Mouse (Mus musculus): ENCODE results near the gene Tsga10. TPM values are rescaled to one million over a fixed set of nuclear protein-coding genes. Genes with fewer than 3 reads are reported as not detected.

Tsga10 gene
- 10.7 TPM for polyA plus RNA-seq (2015; fragmentation: Illumina TruSeq; extraction: RNeasy Lipid Tissue Mini Kit (QIAGEN cat#74804); ENCODE audit: insufficient read depth, low replicate concordance)

GRCm38 (mm10) chr1:37866286-37866685 is at the start of gene Tsga10:
Gene Tsga10 (minus strand): TSS chr1:37866429.

GRCm38 (mm10) chr1:37890025-37890652 is 23.9 kb upstream of the Tsga10 start, which contains the start of the genes Mitd1 and Mrpl30:
Gene Mitd1 (minus strand): TSS chr1:37890411.
Gene Mrpl30 (plus strand): TSS chr1:37890477.

DNA sequence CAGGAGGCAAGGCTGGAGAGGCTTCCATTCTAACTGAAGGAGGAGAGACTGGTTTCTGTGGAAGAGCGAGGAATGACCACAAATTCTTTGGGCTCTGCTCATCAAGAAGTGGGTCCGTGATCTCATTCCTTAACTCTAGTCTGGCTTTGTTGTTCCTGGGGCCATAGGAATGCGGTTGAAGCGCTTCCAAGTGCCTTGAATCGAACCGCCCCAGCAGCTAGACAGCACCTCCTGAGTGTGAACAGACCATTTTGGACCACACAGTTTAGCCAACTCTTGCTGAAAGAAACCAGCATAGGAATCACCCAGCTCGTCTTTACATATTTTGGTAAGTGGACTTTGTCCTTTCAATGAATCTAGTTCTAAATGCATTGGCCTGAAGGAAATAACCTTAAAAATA is 5.5 kb upstream of the Tsga10 start, which contains the start of gene Lipt1:
Gene Lipt1 (plus strand): TSS at position 35 of the 400 bp plus-strand sequence.

DNA sequence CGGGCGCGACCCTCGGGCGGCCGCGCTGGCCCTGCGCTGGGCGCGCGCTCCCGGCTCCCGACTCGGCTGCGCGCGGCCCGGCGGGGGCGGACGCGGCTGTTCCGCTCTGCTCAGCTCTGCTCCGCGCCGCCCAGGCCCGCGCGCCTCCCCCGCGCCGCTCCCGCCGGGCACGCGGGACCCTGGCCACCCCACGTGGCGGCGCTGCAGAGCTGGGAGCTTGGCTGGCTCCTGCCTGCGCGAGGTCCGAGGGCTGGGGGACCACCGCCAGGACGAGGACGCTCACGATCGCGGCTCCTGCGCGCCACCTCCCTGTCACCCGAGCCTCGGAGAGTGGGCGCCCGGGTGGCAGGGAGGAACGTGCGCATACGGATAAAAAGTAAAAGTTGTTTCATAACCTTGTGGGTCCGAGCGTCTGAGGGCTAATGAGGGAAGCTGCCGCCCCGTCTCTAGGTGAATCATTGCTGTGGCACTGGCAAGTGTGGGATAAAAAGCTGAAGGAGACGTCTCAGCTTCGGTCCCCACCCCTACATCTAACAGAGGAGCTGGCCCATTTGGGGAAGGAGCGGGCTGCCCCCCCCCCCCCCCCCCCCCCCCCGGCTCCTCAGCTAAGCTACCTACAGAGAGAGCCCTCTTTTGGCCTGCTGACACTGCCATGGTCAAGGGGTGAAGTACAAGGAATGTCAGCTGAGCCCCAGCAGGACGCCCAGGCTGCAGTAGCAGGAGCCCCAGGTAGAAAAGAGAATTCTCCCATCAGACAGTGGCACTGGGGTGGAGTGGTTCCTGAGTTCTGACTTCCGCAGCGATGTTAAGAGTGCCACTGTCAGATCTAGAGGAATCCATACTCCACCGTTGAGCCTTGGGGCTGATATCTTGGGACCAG is 146.2 kb downstream of the Tsga10 start, which contains the start of gene 2010300C02Rik:
Gene 2010300C02Rik (minus strand): TSS at position 325 of the 880 bp plus-strand sequence.

Other genes with a start within 250 kb of the Tsga10 start
- gene 2010300C02Rik, start 146.3 kb downstream of the Tsga10 start, polyA plus RNA-seq (2015; fragmentation: Illumina TruSeq; extraction: RNeasy Lipid Tissue Mini Kit (QIAGEN cat#74804); ENCODE audit: insufficient read depth, low replicate concordance), result 0.39 TPM
- gene Lipt1, start 5.3 kb upstream of the Tsga10 start, polyA plus RNA-seq (2015; fragmentation: Illumina TruSeq; extraction: RNeasy Lipid Tissue Mini Kit (QIAGEN cat#74804); ENCODE audit: insufficient read depth, low replicate concordance), result 4.3 TPM
- 70.4 TPM for gene Mitd1, start 24.0 kb upstream of the Tsga10 start, polyA plus RNA-seq (2015; fragmentation: Illumina TruSeq; extraction: RNeasy Lipid Tissue Mini Kit (QIAGEN cat#74804); ENCODE audit: insufficient read depth, low replicate concordance)
- gene Mrpl30, start 24.0 kb upstream of the Tsga10 start, polyA plus RNA-seq (2015; fragmentation: Illumina TruSeq; extraction: RNeasy Lipid Tissue Mini Kit (QIAGEN cat#74804); ENCODE audit: insufficient read depth, low replicate concordance), result 183 TPM
- not detected for gene Lyg2, start 50.1 kb upstream of the Tsga10 start, polyA plus RNA-seq (2015; fragmentation: Illumina TruSeq; extraction: RNeasy Lipid Tissue Mini Kit (QIAGEN cat#74804); ENCODE audit: insufficient read depth, low replicate concordance)
- not detected for gene Lyg1, start 91.3 kb upstream of the Tsga10 start, polyA plus RNA-seq (2015; fragmentation: Illumina TruSeq; extraction: RNeasy Lipid Tissue Mini Kit (QIAGEN cat#74804); ENCODE audit: insufficient read depth, low replicate concordance)
- 86.9 TPM for gene Txndc9, start 131.5 kb upstream of the Tsga10 start, polyA plus RNA-seq (2015; fragmentation: Illumina TruSeq; extraction: RNeasy Lipid Tissue Mini Kit (QIAGEN cat#74804); ENCODE audit: insufficient read depth, low replicate concordance)
- gene Eif5b, start 131.6 kb upstream of the Tsga10 start, polyA plus RNA-seq (2015; fragmentation: Illumina TruSeq; extraction: RNeasy Lipid Tissue Mini Kit (QIAGEN cat#74804); ENCODE audit: insufficient read depth, low replicate concordance), result 83.3 TPM